Mouse (Mus musculus) kidney, adult 2 months (tissue): ENCODE results near the gene Klhdc1.

ENCODE experiments used
- CTCF ChIP-seq: fragments of 200-500 bp; conservative IDR thresholded peaks from 2 replicates; pipeline ENCODE4 v1.5.1; 2011; ENCODE audit warnings: low read depth, mild to moderate bottlenecking, control low read depth, low read length, moderate library complexity, mixed read lengths; ENCODE audit not compliant: insufficient read depth, insufficient read length
- POLR2A ChIP-seq: fragments of 200-500 bp; IDR thresholded peaks from one replicate; pipeline ENCODE4 v1.6.1; 2011; ENCODE audit warnings: low read depth, low read length, control low read depth

DNA sequence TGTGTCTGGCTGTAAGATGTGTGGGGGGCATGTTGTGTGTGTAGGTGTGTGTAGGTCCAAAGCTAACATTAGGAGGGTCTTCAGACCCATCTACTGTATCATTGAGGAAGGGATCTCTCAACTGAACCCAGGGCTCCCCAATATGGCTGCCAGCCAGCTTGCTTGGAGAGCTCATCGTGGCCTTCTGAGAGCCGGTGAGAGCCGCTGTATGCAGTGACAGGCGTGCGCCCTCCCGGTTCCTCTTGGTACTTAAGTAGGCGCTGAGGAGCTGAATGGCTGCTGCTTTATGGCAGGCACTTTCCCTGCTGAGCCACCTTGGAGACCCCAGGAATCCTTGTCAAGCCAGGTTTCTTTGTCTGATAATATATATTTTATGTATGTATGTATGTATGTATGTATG, 65.4 kb downstream of the Klhdc1 start:
- no peak for TF ChIP-seq POLR2A
- no peak for TF ChIP-seq CTCF
